Mouse (Mus musculus): ENCODE results near the gene Anapc2. TPM values are rescaled to one million over a fixed set of nuclear protein-coding genes. Genes with fewer than 3 reads are reported as not detected.
A peak's percentile ranks its signal among the peaks of the same experiment; 100 is the strongest.

Gene Anapc2
- total and polyA plus RNA-seq, 3 experiments: 9.8 to 67.0 TPM; not detected in 1

- TF ChIP-seq KAT2A (conservative IDR thresholded peaks at IDR 0.05; ENCODE audit: low read depth, low read length): no peak
- TF ChIP-seq CHD1 (IDR thresholded peaks at IDR 0.05; ENCODE audit: low read depth, low read length): no peak
- no peak for TF ChIP-seq EP300 (IDR thresholded peaks at IDR 0.05; ENCODE audit: low read depth in 1 of 2, low read length in 2 of 2)
- no peak for TF ChIP-seq GATA1 (IDR thresholded peaks at IDR 0.05; ENCODE audit: low read depth, low read length)
- TF ChIP-seq ETS1 (IDR thresholded peaks at IDR 0.05; ENCODE audit: low read depth, low read length): no peak
- TF ChIP-seq ZC3H11A (IDR thresholded peaks at IDR 0.05; ENCODE audit: low read depth, low read length): no peak
- TF ChIP-seq UBTF (IDR thresholded peaks at IDR 0.05; ENCODE audit: borderline replicate concordance, insufficient read depth, low read depth, low read length): no peak
- TF ChIP-seq HCFC1 (IDR thresholded peaks at IDR 0.05; ENCODE audit: low read depth, low read length): no peak
- TF ChIP-seq NELFE (IDR thresholded peaks at IDR 0.05; ENCODE audit: low read depth, low read length): no peak
- no peak for TF ChIP-seq MYB (IDR thresholded peaks at IDR 0.05; ENCODE audit: low read depth, low read length)
- TF ChIP-seq POLR2AphosphoS2 (IDR thresholded peaks at IDR 0.05; ENCODE audit: low read length): no peak
- no peak for TF ChIP-seq ZNF384 (IDR thresholded peaks at IDR 0.05; ENCODE audit: low read depth, low read length)
- no peak for TF ChIP-seq ELF1 (IDR thresholded peaks at IDR 0.05; ENCODE audit: low read depth, low read length)
- no peak for TF ChIP-seq CTCF (IDR thresholded peaks at IDR 0.05 in 2 of 3, conservative IDR thresholded peaks at IDR 0.05 in 1 of 3; ENCODE audit: control insufficient read depth in 1 of 3, insufficient read depth in 1 of 3, low read depth in 2 of 3, low read length in 3 of 3, poor library complexity in 1 of 3, severe bottlenecking in 1 of 3)
- TF ChIP-seq JUND (IDR thresholded peaks at IDR 0.05; ENCODE audit: low read depth, low read length): no peak
- TF ChIP-seq CHD2 (IDR thresholded peaks at IDR 0.05; ENCODE audit: low read length): no peak
- Histone ChIP-seq H3K4me3 (ENCODE audit: control insufficient read depth in 1 of 2, insufficient read depth in 1 of 2, low read depth in 2 of 2, low read length in 2 of 2) (peak overlapping the region; percentile 57 to 64), H3K36me3 (ENCODE audit: control insufficient read depth in 1 of 2, insufficient read depth in 2 of 2, low read length in 2 of 2) (no peaks in the 10 kb centered on the region), H3K9me3 (replicated peaks; ENCODE audit: insufficient read depth, low read length) (no peaks in the 10 kb centered on the region), H3K4me1 (ENCODE audit: control insufficient read depth in 1 of 2, insufficient read depth in 2 of 2, low read length in 2 of 2) (peaks cover 0 to 21% of the 10 kb centered on the region in 2 experiments; a peak in 3 of 4 replicates), H3K79me2 (ENCODE audit: control insufficient read depth, insufficient read depth, low read length, poor library complexity) (no peaks in the 10 kb centered on the region; the same call in 1 of the 2 replicates), H3K27ac (ENCODE audit: control insufficient read depth, low read depth, low read length) (no peak overlapping the region), H3K9ac (ENCODE audit: control insufficient read depth, low read depth, low read length, poor library complexity, severe bottlenecking) (peak overlapping the region; percentile 30), H3K27me3 (ENCODE audit: control insufficient read depth in 1 of 2, insufficient read depth in 2 of 2, low read length in 2 of 2) (no peaks in the 10 kb centered on the region)
- no peak for DNase-seq (ENCODE audit: low read depth, low spot score)
These were observed 32.0 kb upstream of the Anapc2 start for GRCm38 (mm10) chr2:25240310-25240709.

- Histone ChIP-seq H3K27ac (ENCODE audit: control insufficient read depth, low read depth, low read length) (peak overlapping the region; percentile 56), H3K9ac (ENCODE audit: control insufficient read depth, low read depth, low read length, poor library complexity, severe bottlenecking) (peak overlapping the region; percentile 79), H3K27me3 (ENCODE audit: control insufficient read depth in 1 of 2, insufficient read depth in 2 of 2, low read length in 2 of 2) (no peaks in the 10 kb centered on the region), H3K4me3 (ENCODE audit: control insufficient read depth in 1 of 2, insufficient read depth in 1 of 2, low read depth in 2 of 2, low read length in 2 of 2) (peak overlapping the region; percentile 57 to 64), H3K36me3 (ENCODE audit: control insufficient read depth in 1 of 2, insufficient read depth in 2 of 2, low read length in 2 of 2) (no peaks in the 10 kb centered on the region), H3K79me2 (ENCODE audit: control insufficient read depth, insufficient read depth, low read length, poor library complexity) (no peaks in the 10 kb centered on the region; the same call in 1 of the 2 replicates), H3K4me1 (ENCODE audit: control insufficient read depth in 1 of 2, insufficient read depth in 2 of 2, low read length in 2 of 2) (peaks cover 0 to 21% of the 10 kb centered on the region in 2 experiments; a peak in 3 of 4 replicates), H3K9me3 (replicated peaks; ENCODE audit: insufficient read depth, low read length) (no peaks in the 10 kb centered on the region)
- DNase-seq (ENCODE audit: low read depth, low spot score): peak; percentile 92
- TF ChIP-seq UBTF (IDR thresholded peaks at IDR 0.05; ENCODE audit: borderline replicate concordance, insufficient read depth, low read depth, low read length) (no peak), NELFE (IDR thresholded peaks at IDR 0.05; ENCODE audit: low read depth, low read length) (peak; percentile 54), CHD2 (IDR thresholded peaks at IDR 0.05; ENCODE audit: low read length) (no peak), ETS1 (IDR thresholded peaks at IDR 0.05; ENCODE audit: low read depth, low read length) (no peak; the same call in 1 of the 2 replicates), NRF1 (IDR thresholded peaks at IDR 0.05; ENCODE audit: insufficient read depth, low read depth, low read length, poor library complexity, severe bottlenecking) (peak; percentile 82), ELF1 (IDR thresholded peaks at IDR 0.05; ENCODE audit: low read depth, low read length) (0 out of 2 replicates have a peak, but pooled peaks have one; percentile 16), SIN3A (IDR thresholded peaks at IDR 0.05; ENCODE audit: low read length) (peak; percentile 26), RAD21 (IDR thresholded peaks at IDR 0.05; ENCODE audit: low read depth, low read length) (no peak), TCF12 (IDR thresholded peaks at IDR 0.05; ENCODE audit: low read depth, low read length) (0 out of 2 replicates have a peak, but pooled peaks have one; percentile 35), TBP (IDR thresholded peaks at IDR 0.05; ENCODE audit: low read depth, low read length) (peak; percentile 52), HCFC1 (IDR thresholded peaks at IDR 0.05; ENCODE audit: low read depth, low read length) (peak; percentile 49), ZMIZ1 (IDR thresholded peaks at IDR 0.05; ENCODE audit: low read depth, low read length) (peak; percentile 77; the same call in 1 of the 2 replicates), BHLHE40 (IDR thresholded peaks at IDR 0.05; ENCODE audit: borderline replicate concordance, low read depth, low read length) (no peak), POLR2A (IDR thresholded peaks at IDR 0.05; ENCODE audit: control insufficient read depth in 1 of 2, insufficient read depth in 1 of 2, low read depth in 1 of 2, low read length in 2 of 2, poor library complexity in 1 of 2) (peak; percentile 44 to 61; a peak in 3 of 4 replicates), POLR2AphosphoS2 (IDR thresholded peaks at IDR 0.05; ENCODE audit: low read length) (peak; percentile 73; the same call in 1 of the 2 replicates)
These were observed 31.4 kb upstream of the Anapc2 start for GRCm38 (mm10) chr2:25240723-25241437.
